Mouse (Mus musculus) ovary, postnatal 36 days (tissue): ENCODE measurements at regions not wholly inside any gene's neighbourhood (a gene's known extent, or its start where the extent isn't known, plus 50 kb on each side); places are given as distances from the start of the nearest gene placed in this dataset.

Source experiments
- DNase-seq: peaks from one replicate; pipeline ENCODE4 v3.0.0; 2022; ENCODE audit warnings: low spot score, mixed read lengths

DNA sequence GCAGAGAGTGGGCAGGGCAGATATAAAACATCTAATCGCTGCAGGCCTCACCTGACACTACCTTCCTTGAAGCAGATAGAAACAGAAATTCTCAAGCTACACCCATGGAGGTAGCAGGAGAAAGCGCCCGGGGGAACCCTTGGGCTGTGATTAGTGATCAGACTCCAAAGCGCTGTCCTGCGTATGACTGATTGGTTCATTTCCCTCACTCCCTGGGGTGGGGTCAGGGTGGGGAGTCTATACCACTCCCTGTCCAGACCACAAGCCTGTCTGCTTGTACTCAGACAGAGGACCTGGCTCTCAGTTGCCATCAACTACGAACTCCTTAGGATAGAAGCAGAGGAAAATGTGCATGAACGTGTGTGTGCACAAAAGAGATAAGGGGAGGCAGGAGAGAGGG lies 77.7 kb downstream of the Gm826 start:
- no peak for DNase-seq

- no peak for DNase-seq
These were observed 83.7 kb downstream of the Gm826 start for GRCm38 (mm10) chr2:160250228-160250627.

- DNase-seq, result no peak
These were observed 84.6 kb downstream of the Gm826 start for GRCm38 (mm10) chr2:160249104-160250093.

- no peak for DNase-seq
These were observed 86.7 kb downstream of the Gm826 start for GRCm38 (mm10) chr2:160247286-160247685.

- peak; percentile 18 for DNase-seq
These were observed 87.6 kb downstream of the Gm826 start for GRCm38 (mm10) chr2:160246356-160246755.

DNA sequence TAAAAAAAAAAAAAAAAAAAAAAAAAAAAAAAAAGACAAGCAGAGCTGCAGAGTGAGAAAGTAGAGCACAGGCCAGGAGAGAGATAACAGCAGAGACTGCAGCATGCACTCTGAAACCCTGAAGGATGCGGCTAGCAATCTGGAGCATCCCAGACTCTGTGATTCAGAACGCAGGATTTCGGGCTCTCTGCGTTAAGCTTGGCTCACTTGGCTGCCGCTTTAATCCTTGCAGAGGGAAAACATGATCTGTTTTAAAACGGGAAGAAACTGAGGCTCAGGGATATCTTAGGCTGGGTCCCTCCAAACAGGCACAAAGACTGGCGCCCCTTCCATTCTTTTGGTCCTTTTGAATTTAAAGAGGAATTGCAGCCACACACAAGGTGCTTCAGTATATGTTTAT lies 89.1 kb downstream of the Gm826 start:
- DNase-seq, result no peak

- DNase-seq, result no peak
These were observed 93.2 kb downstream of the Gm826 start for GRCm38 (mm10) chr2:160240531-160241379.

GRCm38 (mm10) chr2:160237436-160238104 lies 96.4 kb downstream of the Gm826 start:
- no peak for DNase-seq

GRCm38 (mm10) chr2:160236806-160237205 lies 97.2 kb downstream of the Gm826 start:
- no peak for DNase-seq

GRCm38 (mm10) chr2:160230786-160231185 lies 103.2 kb downstream of the Gm826 start:
- no peak for DNase-seq

- DNase-seq, result no peak
These were observed 105.5 kb downstream of the Gm826 start for GRCm38 (mm10) chr2:160228331-160229035.

DNA sequence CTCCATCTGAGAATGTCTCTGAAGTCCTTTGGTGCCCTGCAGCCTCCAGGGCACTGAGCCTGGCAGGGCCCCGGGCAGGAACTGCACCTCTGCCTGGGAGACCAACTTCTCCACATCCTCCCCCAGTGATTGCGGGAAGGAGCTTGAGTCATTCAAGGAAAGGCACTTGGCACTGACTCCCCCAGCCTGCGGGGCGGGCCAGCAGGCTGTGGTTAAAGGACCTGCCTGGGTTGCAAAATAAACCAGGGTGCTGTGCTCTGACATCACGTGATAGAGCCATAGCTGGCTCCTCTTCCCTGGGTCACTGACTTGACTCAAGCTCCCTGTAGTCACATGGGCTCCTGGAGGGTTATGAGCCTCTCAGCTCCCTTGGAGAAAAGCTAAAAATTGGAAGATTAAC lies 108.5 kb downstream of the Gm826 start:
- peak; percentile 36 for DNase-seq

DNA sequence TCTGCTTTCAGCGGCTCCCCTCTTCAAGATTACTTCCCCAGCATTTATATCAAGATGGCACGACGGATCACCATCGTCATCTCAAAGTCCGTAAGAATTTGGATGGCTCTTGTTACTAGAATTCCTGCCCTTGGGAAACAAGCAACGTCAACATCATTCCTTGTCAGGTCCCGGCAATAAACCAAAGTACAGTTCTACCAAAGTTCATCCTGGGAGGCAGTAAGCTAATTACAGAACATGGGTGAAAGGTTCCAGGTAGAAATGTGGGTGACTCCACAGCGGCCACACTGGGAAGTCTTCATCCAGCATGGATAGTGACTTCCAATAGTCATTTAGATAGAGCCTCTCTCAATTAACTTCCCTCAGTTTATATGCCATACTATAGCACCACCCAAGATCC lies 110.6 kb downstream of the Gm826 start:
- DNase-seq, result no peak

- no peak for DNase-seq
These were observed 112.2 kb downstream of the Gm826 start for GRCm38 (mm10) chr2:160221772-160222171.

- DNase-seq, result no peak
These were observed 113.4 kb downstream of the Gm826 start for GRCm38 (mm10) chr2:160220562-160221021.

DNA sequence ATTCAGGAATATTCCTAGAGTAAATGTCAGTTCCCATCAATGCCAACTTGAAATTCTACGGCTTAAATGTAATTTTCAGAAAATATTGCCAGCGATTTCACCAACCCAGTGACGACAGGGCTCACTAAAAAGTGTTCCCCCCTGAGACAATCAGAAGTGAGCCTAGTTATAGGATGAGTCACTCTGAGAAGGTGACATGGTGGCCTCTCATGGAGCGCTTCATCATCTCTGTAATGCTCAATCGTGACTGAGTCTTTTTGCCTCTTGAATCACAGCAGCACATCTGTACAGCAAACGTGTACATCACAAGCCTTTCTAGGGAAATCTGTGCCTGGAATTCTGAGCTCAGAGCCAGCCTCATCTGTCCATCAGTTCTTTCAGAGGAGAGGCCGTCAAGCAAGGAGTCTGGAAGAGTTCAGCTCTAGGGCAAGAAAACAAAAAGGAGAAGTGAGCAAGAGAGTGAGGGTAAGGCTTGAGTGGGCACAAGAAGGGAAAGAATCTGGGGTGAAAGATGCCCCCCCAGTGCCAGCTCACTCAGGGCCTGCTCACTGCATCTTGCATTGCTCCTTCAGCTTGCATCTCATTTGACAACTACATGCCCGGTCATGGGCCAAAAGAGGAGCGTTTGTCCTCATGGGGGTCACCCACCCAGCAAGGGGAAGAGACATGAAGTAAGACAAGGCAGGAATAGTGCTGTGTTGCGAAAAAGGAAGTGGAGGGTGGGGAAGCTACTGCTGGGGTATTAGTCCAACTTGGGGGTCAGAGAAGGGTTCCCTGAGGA lies 119.7 kb downstream of the Gm826 start:
- DNase-seq, result no peak

GRCm38 (mm10) chr2:160210507-160210906 lies 123.5 kb downstream of the Gm826 start:
- no peak for DNase-seq

- DNase-seq, result no peak
These were observed 124.2 kb downstream of the Gm826 start for GRCm38 (mm10) chr2:160209589-160210264.

DNA sequence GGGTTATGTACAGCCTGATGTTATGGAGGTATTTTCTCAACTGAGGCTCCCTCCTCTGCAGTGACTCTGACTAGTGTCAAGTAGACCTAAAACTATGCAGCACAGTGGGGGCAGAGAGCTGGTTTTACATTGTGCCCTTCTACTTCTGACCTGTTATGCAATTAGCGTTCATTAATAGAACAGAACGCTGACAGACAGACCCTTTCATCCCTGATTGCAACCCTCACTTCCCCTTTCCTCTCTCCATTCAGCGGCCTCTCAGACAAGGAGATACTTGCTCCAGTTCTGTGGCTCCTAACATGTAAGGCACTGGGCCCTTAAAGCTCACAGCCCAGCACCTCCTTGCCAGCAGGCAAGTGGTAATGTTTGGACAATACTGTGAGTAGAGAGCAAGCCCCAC lies 125.7 kb downstream of the Gm826 start:
- no peak for DNase-seq

GRCm38 (mm10) chr2:160207226-160207625 lies 126.7 kb downstream of the Gm826 start:
- DNase-seq, result no peak
